Mouse (Mus musculus): ENCODE results near the gene Pole. TPM values are rescaled to one million over a fixed set of nuclear protein-coding genes. Genes with fewer than 3 reads are reported as not detected.

Pole gene
- total RNA-seq, 2 experiments from 2014 or later = 14.3 to 15.0 TPM

Other genes starting within 250 kb of the Pole start
- 1 to 10 TPM; 2.8 to 3.9 TPM for gene Gm17655, start 213.8 kb upstream of the Pole start, total RNA-seq (2021)
- gene Gm35315, start 191.9 kb upstream of the Pole start, total RNA-seq (2021) = under 1 TPM; 0.23 to 0.29 TPM
- not detected for gene Plcxd1, start 186.3 kb upstream of the Pole start, total RNA-seq (2021)
- 10 to 100 TPM; 24.5 to 29.1 TPM for gene Gtpbp6, start 178.1 kb upstream of the Pole start, total RNA-seq (2021)
- 1 to 10 TPM; 2.9 to 4.1 TPM for gene Zfp605, start 176.2 kb upstream of the Pole start, total RNA-seq (2021)
- gene Chfr, start 150.5 kb upstream of the Pole start, total RNA-seq (2021) = 10 to 100 TPM; 24.8 to 27.6 TPM
- gene Golga3, start 109.6 kb upstream of the Pole start, total RNA-seq (2021) = 10 to 100 TPM; 43.8 to 46.8 TPM
- 10 to 100 TPM; 35.1 to 40.3 TPM for gene Ankle2, start 55.3 kb upstream of the Pole start, total RNA-seq (2021)
- gene Pgam5, start 16.4 kb upstream of the Pole start, total RNA-seq (2021) = 10 to 100 TPM; 25.1 to 29.8 TPM
- 10 to 100 TPM; 22.4 to 23.5 TPM for gene Pxmp2, start 120 bp upstream of the Pole start, total RNA-seq (2021)
- not detected for gene P2rx2, start 56.9 kb downstream of the Pole start, total RNA-seq (2021)
- gene Lrcol1, start 58.4 kb downstream of the Pole start, total RNA-seq (2021) = not detected
- gene Fbrsl1, start 162.2 kb downstream of the Pole start, total RNA-seq (2021) = 10 to 100 TPM; 42.7 to 45.7 TPM

Measured in gastrocnemius, postnatal 4 days (tissue).